Mouse (Mus musculus): ENCODE measurements around the gene Vmn1r236.

The Vmn1r236 gene

DNA sequence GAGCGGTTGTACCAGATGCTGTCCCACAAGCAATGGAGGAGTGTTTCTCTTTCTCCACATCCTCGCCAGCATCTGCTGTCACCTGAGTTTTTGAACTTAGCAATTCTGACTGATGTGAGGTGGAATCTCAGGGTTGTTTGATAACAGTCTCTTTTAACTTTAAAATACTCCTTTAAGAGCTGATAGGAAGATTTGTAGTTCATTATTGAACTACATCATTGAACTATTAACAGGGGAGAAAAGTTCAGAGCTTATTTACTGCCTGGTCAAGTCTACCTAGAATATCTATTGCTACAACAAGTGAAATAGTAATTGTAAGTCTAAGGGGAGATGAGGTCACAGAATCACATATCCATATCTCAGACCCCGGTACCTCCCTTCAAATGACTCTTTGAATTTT is at the start of gene Vmn1r236:
Gene Vmn1r236 (plus strand): TSS at position 301 of the 400 bp plus-strand sequence.
- DNase-seq (ENCODE audit: low spot score in 2 of 2), result no peak

DNA sequence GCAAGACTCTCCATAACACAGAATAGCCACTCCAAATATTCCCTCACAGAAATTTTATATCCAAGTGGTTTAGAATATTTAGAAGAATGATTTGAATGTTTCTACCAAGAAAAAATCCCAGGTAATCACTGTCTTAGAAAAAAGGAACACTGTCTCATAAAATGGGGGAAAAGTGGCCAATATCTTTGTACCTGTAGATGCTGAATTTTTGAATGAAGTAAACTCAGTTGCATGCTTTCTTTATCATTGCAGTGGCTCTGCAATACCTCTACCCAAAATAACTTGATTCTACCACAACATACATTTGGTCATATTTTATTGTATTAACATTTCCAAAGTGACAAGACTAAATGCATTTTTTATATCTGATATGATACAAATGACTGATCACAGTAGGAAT is 26.6 kb upstream of the Vmn1r236 start, which contains the start of gene Vmn1r235:
Gene Vmn1r235 (plus strand): TSS at position 301 of the 400 bp plus-strand sequence.
- no peak for DNase-seq (ENCODE audit: low spot score in 2 of 2)

- DNase-seq (ENCODE audit: low spot score in 2 of 2), result peak in 1 of 2 experiments; percentile 29
Observed at GRCm38 (mm10) chr17:21272103-21272502, 10.6 kb upstream of the Vmn1r236 start.

- no peak for DNase-seq (ENCODE audit: low spot score in 2 of 2)
Observed at GRCm38 (mm10) chr17:21284395-21284794, 1.7 kb downstream of the Vmn1r236 start.

DNA sequence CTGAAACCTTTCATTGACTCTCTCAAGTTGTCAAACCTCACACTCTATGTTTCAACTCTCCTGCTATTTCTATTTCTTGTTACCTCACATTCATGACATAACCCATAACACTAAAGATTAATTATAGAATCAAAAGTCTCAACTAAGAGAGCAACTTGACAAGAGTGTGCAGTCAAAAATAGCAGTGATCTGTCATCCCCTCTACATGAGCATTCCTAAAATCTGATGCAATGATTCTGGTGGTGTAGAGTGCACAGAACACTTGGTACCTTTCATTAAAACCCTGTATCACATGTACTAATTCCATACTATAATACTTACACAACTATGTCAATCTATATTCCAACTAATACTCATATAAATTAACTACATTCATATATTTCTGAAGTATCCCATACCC is 7.0 kb downstream of the Vmn1r236 start:
- DNase-seq (ENCODE audit: low spot score in 2 of 2), result no peak

DNA sequence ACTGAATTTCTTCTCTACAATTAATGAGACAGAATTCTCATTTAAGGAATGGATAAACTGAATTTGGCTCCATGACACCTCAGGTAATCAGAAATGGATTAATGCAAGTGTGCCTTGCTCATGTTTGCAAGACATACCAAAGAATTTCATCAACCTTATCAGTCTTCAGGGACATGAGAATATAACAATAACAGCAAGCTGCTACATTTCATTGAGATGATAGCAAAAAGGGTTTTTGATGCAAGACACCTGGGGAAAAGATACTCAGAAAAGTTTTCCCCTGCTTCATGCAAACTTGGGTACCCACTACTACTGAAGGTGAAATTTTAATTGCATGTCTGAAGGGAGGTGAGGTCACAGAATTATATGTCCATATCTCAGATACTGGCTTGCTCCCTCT is 28.8 kb downstream of the Vmn1r236 start, which contains the start of gene Vmn1r237:
Gene Vmn1r237 (plus strand): TSS at position 301 of the 400 bp plus-strand sequence.
- DNase-seq (ENCODE audit: low spot score in 2 of 2), result no peak

All from frontal cortex, postnatal 10 days (tissue).